Mouse (Mus musculus) activated CD4-positive, CD25-positive, alpha-beta regulatory T cell, adult 4 months (primary cell): ENCODE data around the gene Cab39. TPM values are rescaled to one million over a fixed set of nuclear protein-coding genes. Genes with fewer than 3 reads are reported as not detected.
"Not testable (repeated sequence)": the region's sequence is repeated elsewhere in the genome, so short reads cannot be mapped to it uniquely, and the experiment has no call there.

Source experiments
- ATAC-seq: one replicate; pipeline ENCODE4 v1.8.0; 2017
- polyA plus RNA-seq, 2 experiments: library from polyadenylated mRNA; unstranded; fragments of 100-300 nt; shearing (Covaris generic); gene quantifications; one replicate each; pipeline ENCODE4 v1.2.1; 2017

Cab39 gene
- polyA plus RNA-seq, 2 experiments from 2014 or later: 45.1 to 58.3 TPM

DNA sequence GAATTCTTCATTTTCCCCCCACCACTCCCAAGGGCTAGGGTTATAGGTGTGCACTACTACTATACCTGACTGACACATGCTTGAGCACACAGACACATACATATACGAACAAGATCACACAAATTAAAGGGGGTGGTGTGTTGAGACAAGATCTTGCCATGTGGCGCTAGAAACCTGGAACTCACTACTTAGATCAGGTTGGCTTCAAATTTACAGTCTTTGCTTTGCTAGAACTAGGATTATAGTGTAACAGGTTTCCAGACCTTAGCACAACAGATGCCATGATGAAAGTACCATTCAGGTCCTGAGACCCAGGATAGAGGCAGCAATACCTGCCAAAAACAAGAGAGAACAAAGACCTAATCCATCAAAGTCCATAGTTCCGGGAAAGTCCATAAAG, 1.8 kb upstream of the Cab39 start:
- ATAC-seq: no peak

DNA sequence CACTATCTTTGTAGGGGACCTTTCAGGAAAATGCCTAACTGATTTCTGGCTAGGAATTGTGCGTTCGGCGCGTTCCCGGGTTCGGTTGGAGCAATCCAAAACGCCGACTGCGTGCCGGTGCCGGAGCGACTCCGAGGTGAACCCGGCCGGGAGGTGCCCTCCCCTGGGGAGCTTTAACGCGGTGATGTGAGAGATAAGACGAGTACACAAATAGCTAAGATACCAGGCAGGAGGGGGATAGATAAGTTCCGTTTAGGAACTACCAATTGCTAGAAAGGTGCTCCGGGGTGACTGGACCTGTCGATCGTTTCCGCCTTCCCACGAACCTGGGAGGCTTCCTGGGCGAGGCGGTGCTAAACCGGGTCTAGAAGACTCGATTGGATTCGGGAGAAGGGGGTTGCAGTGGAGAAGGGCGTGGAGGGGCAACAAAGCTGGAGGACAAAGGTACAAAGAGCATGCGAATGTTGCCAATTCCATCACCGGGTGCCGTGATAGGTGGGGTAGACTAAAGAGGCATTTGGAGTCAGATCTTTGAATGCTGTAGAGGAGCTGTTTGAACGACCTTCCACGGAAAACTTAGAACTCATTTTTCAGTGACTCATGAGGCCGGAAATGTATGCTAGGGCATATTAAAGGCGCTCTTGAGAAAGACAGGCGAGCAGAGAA, 998 bp downstream of the Cab39 start:
- peak; percentile 62 for ATAC-seq

DNA sequence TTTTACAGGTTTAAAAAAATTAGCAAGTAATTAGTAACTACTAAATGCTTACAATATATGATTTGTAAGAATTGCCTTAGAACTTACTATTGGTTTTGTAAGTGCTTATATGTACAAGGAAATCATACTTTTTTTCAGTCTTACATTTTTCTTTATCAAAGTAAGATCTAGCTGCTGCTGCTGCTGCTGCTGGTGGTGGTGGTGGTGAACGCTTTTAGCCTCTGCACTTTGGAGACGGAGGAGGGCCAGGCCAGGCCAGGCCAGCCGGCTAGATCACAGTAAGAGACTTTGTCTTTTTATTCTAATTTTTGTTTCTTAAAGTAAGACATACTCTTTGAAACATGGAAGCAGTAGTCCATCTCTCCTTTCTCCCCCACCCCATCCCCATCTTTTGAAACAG, 2.0 kb downstream of the Cab39 start:
- ATAC-seq: no peak

DNA sequence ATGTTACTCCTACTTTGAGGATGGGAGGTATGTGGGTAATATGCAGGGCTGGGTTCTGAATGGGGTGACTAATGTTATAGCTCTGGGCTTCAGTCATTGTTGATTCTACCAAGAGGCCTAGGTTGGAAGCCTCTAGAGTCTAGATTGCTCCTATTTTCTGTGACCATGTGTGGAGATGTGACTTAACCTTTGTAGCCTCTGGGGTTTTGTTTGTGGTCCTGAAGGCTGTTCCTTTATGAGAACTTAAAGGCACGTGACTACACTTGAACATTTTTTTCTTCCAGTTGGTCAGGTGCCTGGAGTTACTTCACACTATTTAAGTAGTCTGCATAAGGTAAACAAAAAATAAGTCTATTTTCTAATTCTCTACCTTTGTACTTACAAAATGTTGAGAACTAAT, 6.5 kb downstream of the Cab39 start:
- ATAC-seq: no peak

- no peak for ATAC-seq
Observed at GRCm38 (mm10) chr1:85802517-85802916, 9.3 kb downstream of the Cab39 start.

- no peak for ATAC-seq
Observed at GRCm38 (mm10) chr1:85804551-85804950, 11.3 kb downstream of the Cab39 start.

DNA sequence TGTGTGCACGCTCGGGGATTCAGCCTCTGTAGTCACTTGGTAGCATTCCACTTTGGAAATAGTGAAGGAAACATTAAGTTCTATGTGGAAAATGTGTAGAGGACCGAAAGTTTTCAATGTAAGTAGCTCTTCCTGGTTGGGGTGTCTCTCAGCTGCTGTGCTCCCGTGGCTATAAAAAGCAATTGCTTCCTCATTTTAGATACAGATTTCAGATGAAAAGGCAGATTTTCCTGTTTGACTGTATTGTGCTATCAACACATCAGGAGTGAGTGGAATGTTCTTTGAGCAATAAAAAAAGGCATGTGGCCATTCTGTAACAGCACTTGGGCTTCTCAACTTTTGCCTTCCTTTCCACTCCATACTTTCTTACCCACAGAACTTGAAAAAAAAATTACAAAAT, 16.0 kb downstream of the Cab39 start:
- ATAC-seq: no peak

- ATAC-seq: no peak
Observed at GRCm38 (mm10) chr1:85810343-85810742, 17.1 kb downstream of the Cab39 start.

- ATAC-seq: no peak
Observed at GRCm38 (mm10) chr1:85810787-85811186, 17.5 kb downstream of the Cab39 start.

DNA sequence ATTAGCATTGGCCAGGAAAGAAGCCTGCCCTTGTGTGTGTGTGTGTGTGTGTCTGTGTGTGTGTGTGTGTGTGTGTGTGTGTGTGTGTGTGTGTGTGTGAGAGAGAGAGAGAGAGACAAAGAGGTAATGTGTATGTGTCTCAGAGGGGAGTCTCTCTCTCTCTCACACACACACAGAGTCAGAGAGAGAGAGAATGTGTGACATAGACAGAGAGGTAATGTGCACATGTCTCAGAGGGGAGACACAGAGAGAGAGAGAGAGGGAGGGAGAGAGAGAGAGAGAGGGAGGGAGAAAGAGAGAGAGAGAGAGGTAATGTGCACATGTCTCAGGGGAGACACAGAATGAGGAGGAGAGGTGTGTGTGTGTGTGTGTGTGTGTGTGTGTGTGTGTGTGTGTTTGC, 21.0 kb downstream of the Cab39 start:
- ATAC-seq: not testable (repeated sequence)

DNA sequence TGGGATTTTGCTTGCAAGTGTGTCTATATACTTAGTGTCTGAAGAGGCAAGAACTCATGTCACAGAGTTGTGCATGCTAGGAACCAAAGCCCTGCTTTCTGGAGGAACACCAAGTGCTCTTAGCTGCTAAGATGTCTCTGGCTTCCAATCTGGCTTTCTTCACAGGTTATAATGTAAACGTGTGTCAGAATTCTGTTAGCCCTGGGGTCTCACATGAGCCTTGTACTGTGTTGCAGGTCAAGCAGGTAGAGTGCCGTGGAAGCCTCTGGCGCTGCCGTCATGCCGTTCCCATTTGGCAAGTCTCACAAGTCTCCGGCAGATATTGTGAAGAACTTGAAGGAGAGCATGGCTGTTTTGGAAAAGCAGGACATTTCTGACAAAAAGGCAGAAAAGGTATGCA, 24.9 kb downstream of the Cab39 start:
- ATAC-seq: no peak

GRCm38 (mm10) chr1:85819695-85820094, 26.5 kb downstream of the Cab39 start:
- no peak for ATAC-seq

DNA sequence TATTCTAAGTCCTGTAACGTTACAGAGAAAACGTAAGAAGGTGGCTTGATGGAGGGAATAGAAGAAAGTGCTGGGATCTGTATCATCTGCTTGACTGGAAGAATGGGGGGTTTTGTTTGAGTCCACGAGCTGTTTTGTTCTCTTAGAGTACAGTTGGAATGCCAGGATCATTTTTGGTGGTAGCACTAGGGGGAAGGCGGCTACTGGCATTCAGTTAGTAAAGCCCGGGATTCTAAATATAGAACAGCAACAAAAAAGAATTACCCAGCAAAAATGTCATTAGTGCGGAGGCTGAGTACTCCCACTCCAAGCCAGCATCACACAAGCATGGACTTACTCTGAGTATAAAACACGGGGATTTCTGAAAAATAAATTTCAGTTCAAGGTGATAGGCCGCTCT, 29.0 kb downstream of the Cab39 start:
- ATAC-seq: no peak

DNA sequence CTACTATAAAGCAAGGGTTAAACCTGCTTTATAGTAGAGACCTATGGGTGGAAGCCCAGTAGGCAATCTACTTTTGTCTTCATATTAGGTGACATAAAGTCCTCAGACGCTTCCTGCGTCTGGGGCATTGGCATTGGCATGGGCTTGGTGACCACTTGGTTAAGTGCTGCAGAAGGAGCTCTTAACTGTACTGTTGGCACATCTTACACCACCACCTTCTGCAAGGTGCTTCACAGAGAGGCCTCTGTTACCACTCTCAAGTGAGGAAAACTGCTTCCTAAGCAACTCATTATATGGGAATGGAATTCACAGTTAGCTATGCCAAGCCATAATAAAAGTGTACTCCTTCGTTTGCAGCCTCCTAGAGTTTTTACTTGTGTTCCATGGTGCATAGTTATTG, 31.7 kb downstream of the Cab39 start:
- no peak for ATAC-seq

GRCm38 (mm10) chr1:85827166-85827565, 33.9 kb downstream of the Cab39 start:
- ATAC-seq: no peak

DNA sequence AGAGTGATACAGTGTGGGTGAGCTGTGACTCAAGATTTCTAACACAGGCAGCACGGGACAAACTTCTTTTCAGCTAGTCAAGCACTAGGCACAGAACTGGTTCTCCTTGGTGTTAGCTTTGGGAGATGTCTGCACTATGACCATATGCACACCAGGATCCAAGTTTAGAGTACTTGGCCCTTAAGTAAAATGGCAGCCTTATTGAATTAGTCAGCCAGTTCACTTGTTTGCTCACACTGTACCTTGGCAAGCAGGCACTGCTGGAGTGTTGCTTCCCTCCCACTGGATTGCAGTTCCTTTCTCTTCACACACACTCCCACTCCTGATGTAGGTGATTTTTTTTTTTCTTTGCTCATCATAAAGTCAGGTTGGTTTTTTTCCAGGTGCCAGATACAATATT, 35.8 kb downstream of the Cab39 start:
- ATAC-seq: no peak

- peak; percentile 90 for ATAC-seq
Observed at GRCm38 (mm10) chr1:85838056-85838455, 44.8 kb downstream of the Cab39 start.

GRCm38 (mm10) chr1:85839356-85839755, 46.1 kb downstream of the Cab39 start:
- ATAC-seq: no peak

DNA sequence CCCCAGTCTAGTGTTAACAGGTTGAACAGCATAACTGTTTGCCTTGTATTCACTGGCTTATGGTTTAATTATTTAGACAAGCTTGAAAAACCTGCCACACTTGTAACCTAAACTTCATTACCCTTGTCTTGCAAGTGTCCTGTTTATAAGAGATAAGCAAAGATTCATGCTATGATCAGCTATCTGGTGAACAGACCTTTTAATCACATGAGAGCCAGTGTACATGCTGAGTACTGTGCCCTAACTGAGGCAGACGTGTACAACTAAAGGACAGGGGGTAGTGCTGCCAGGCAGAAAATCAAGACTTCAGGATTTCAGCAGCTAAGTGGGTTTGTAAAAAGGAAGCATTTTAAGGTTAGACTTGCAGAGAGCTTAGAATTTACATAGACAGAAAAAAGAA, 46.5 kb downstream of the Cab39 start:
- ATAC-seq: no peak

GRCm38 (mm10) chr1:85840421-85840820, 47.2 kb downstream of the Cab39 start:
- no peak for ATAC-seq

GRCm38 (mm10) chr1:85842251-85842650, 49.0 kb downstream of the Cab39 start:
- no peak for ATAC-seq

GRCm38 (mm10) chr1:85843291-85843863, 50.1 kb downstream of the Cab39 start:
- ATAC-seq: no peak

GRCm38 (mm10) chr1:85844981-85845380, 51.7 kb downstream of the Cab39 start:
- ATAC-seq: no peak

- ATAC-seq: peak; percentile 75
Observed at GRCm38 (mm10) chr1:85845476-85845875, 52.2 kb downstream of the Cab39 start.

- ATAC-seq: no peak
Observed at GRCm38 (mm10) chr1:85849016-85849415, 55.8 kb downstream of the Cab39 start.
